Mouse (Mus musculus): ENCODE measurements around the gene Kazn. TPM values are rescaled to one million over a fixed set of nuclear protein-coding genes. Genes with fewer than 3 reads are reported as not detected.

Gene Kazn
- polyA plus RNA-seq, 3 experiments from 2014 or later: not detected

Other genes starting within 250 kb of the Kazn start
- gene Fhad1, start 224.3 kb downstream of the Kazn start, polyA plus RNA-seq (2017; shearing (Covaris generic)): 1 to 10 TPM in 2 of 3 experiments, not detected in 1; 2.2 to 2.6 TPM
- gene Tmem51, start 155.1 kb downstream of the Kazn start, polyA plus RNA-seq (2017; shearing (Covaris generic)): 1 to 10 TPM in 1 of 3 experiments, under 1 TPM in 2; 0.17 to 1.4 (median 0.50) TPM

Data from inflammation-experienced regulatory T-cells, adult 6 months (primary cell).